Mouse (Mus musculus) cerebellum, adult 2 months (tissue): ENCODE measurements around the gene Bcar1.

Experiments
- CTCF ChIP-seq: fragments of 200-500 bp; IDR thresholded peaks from 2 replicates; pipeline ENCODE4 v1.5.1; 2011; ENCODE audit warnings: low read depth, mild to moderate bottlenecking, control low read depth, low read length, moderate library complexity, borderline replicate concordance; ENCODE audit not compliant: insufficient read depth
- POLR2A ChIP-seq: fragments of 200-500 bp; IDR thresholded peaks from 2 replicates; pipeline ENCODE4 v1.6.1; 2011; ENCODE audit warnings: low read length, control low read depth, borderline replicate concordance; ENCODE audit not compliant: insufficient read depth

DNA sequence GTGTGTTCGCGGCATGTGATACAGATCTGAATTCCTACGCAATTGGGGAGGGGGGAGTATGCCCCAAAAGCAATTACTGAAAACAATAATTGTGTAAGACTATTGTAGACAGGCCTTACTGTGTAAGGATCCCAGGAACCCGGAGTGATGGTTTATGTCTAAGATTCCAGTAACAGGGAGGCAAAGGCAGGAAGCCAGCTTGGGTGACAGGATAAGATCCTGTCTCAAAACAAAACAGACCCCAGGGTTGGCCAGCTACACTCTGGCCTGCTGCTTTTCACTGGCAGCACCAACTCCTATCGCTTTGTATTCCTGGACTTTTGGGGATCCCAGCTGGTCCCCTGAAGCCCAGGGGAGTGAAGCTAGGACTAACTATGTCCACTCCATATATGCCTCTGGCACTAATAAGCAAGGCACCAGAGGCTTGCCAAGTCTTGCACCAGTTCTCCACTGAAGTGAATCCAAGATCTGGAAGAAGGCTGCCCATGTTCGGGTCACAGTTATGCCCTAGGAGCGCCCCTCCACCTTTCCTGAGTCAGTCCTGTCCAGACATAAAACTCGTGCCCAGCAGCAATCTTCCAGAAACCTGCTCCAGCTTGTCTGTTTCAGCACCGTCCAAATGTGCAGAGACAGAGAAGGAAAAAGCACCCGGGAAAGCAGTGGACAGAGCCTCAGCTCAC is 11.1 kb downstream of the Bcar1 start:
- TF ChIP-seq CTCF (no peak), POLR2A (no peak)
